Mouse (Mus musculus) granulocyte monocyte progenitor cell, adult 5-6 weeks (primary cell): ENCODE measurements around the gene Dync2h1. TPM values are rescaled to one million over a fixed set of nuclear protein-coding genes. Genes with fewer than 3 reads are reported as not detected.

Source experiments
- total RNA-seq, 2 experiments: library from RNA; stranded (forward) in 1 of 2; stranded (reverse) in 1 of 2; fragments of 200-712, 200-1000 nt in 1 of 2; fragments of >200 nt in 1 of 2; fragmentation: Nextera tagmentation in 1 of 2; gene quantifications; 2 replicates each; pipeline ENCODE4 v1.2.3; 2014 to 2017

Gene Dync2h1
- total RNA-seq, 2 experiments from 2014 or later, result 4.9 to 7.5 TPM

Other genes with a start within 250 kb of the Dync2h1 start
- 61.2 and 95.5 TPM in 2 replicates for gene Dcun1d5, start 74 bp upstream of the Dync2h1 start, total RNA-seq (2014; fragmentation: Nextera tagmentation)
- gene Dcun1d5, start 74 bp upstream of the Dync2h1 start, total RNA-seq (2017), result 90.2 and 101 TPM in 2 replicates
- not detected in 2 replicates for gene Mmp13, start 88.1 kb upstream of the Dync2h1 start, total RNA-seq (2014; fragmentation: Nextera tagmentation)
- not detected in 2 replicates for gene Mmp13, start 88.1 kb upstream of the Dync2h1 start, total RNA-seq (2017)
- not detected in 2 replicates for gene Mmp12, start 159.9 kb upstream of the Dync2h1 start, total RNA-seq (2014; fragmentation: Nextera tagmentation)
- not detected in 2 replicates for gene Mmp12, start 159.9 kb upstream of the Dync2h1 start, total RNA-seq (2017)
- gene Mmp1b, start 203.6 kb upstream of the Dync2h1 start, total RNA-seq (2014; fragmentation: Nextera tagmentation), result not detected in 2 replicates
- not detected in 2 replicates for gene Mmp1b, start 203.6 kb upstream of the Dync2h1 start, total RNA-seq (2017)